Mouse (Mus musculus) layer of hippocampus, postnatal 25 days (tissue): ENCODE results near the gene Itgb4. TPM values are rescaled to one million over a fixed set of nuclear protein-coding genes. Genes with fewer than 3 reads are reported as not detected.
A peak's percentile ranks its signal among the peaks of the same experiment; 100 is the strongest.

Experiments
- DNase-seq, 2 experiments: peaks; one replicate each; pipeline ENCODE4 v3.0.0; 2022; ENCODE audit warnings: mixed read lengths in 2 of 2, low spot score in 1 of 2; ENCODE audit errors: extremely low spot score in 1 of 2
- total RNA-seq, 2 experiments: library from RNA; stranded (reverse); gene quantifications; 2 replicates each; pipeline ENCODE4 v1.2.3; 2021

Gene Itgb4
- total RNA-seq, 2 experiments from 2014 or later, result 5.2 to 6.5 TPM

DNA sequence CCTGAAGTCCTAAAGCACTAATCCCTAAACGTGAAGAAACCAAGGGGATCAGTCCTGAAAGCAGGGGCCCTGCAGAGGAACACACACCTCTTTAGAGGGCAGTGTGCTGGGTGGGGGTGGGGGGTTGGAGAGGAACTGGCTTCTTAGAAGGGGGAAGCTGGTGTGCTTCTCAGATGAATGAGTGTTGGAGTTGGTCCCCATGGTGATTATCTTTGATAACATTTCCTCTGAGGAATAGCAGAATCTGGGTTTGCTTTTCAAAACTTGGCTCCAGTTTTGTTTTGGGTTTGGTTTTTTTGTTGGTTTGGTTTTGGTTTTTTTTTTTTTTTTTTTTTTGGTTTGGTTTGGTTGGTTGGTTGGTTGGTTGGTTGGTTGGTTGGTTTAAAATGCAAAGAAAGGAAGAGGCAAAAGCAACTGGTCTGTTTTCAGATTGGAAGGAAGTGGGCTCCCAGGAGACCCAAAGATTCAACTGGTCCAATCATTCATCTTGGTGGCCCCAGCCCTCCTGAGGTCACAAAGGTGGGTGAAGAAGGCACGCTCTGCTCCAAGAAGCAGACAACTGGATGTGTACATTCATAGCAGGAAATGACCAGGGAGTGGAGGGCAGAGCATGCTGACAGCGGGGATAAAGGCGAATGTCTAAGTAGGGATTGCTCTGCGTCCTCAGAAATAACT, 5.6 kb upstream of the Itgb4 start:
- DNase-seq, result no peak

DNA sequence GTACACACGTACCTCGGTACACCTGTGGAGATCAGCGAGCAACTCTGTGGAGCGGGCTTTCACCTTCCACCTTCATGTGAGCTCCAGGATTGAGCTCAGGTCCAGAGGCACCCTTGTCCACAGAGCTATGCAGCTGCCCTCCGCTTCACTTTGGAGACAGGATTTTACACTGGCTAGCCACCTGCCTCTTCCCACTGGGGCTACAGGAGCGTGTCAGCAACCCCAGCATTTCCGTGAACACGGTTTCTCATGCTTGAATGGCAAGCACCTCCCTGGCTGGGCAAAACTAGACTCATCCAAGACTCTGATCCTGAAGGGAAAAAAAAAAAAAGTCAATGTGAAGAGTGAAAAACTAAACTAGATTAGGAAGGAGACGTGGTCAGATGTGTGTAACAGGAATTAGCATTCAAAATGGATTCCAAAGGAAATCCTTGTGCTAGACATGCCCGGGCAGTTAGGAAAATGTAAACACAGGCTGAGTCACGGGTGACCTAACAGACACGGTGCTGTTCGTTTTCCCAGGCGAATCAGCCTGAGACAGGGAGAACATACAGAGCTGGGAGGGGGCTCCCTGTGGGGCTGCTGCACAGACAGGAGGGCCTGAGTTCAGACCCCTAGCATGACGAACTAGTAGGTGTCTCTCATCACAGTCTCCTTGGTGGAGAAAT, 4.4 kb upstream of the Itgb4 start:
- no peak for DNase-seq

DNA sequence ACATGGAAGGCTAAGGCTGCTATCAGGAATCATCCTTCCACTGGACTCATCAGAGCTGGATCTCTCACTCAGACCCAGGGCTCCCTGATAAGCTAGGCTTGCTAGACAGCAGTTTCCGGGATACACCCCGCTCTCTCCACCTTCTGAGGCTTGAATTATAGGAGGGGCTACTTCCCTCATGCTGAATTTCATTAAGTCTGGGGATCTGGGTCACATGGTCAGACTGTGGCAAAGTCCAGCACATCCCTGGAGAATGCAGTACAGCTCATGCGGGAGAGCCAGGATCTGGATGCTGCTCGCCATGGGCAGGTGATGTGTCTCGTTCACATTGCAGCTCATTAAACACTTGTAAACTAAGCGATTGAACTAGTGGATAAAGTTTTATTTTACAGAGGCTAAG, 3.5 kb upstream of the Itgb4 start:
- no peak for DNase-seq

DNA sequence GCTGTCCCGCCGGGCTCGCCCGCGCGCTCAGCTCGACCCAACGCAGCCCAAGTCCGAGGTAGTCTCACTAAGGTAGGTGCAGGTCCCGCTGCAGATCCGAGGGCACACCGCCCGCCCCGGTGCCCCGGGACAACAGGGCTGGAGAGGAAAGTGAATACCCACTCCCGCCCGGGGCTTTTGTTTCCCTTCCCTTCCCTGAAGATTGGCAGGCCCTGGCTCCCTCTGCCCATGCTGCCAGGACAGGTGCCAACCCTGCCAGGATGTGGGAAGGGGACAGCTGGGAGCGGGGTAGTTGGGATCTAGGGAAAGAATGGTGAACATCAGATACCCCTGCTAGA, 543 bp downstream of the Itgb4 start:
- DNase-seq, result no peak

DNA sequence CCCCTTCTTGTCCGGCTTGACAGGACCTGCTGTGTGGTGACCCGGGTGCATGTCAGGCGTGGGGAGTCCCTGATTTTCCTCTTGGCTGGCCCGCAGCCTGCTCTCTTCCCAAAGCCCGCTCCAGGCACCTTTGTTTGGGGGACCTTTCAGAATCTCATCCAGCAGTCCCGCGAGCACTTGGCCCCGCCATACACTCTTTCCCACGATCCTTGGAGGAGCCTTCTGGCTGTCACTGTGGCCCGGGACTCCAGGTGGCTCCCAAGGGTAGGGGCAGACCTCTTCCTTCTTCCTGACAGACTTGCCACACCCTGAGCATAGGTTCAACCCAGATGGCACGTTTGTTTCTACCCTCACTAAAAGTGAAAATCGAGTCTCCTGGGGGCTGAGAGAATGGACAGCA, 1.0 kb downstream of the Itgb4 start:
- no peak for DNase-seq

DNA sequence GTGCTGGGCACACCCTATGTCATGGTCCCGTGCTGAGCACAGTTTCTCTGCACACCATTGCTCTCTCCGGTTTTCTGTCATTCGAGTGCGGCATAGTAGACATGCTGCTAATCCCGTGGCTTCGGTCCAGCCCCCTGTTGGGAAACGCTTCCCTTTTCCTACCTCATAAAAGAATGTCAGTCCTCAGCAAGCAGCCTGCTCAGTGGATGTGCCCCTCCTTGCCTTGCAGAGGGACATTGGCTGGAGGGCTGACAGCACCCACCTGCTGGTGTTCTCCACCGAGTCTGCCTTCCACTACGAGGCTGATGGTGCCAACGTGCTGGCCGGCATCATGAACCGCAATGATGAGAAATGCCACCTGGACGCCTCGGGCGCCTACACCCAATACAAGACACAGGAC, 8.0 kb downstream of the Itgb4 start:
- no peak for DNase-seq

DNA sequence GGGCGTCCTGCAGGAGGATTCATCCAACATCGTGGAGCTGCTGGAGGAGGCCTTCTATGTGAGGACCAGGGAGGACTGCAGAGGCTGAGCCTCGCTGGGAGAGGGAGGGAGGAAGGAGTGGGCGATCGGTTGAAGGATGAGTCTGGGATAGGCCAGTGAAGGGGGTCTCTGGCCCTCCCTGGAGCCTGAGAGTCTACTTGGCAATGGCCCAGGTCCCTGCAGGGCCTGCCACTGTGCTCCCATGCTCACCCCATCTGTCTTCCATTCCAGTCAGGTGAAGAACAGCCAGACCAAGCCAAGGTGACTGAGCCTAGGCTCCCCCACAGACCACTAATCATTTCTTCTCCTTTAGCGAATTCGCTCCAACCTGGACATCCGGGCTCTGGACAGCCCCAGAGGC, 8.8 kb downstream of the Itgb4 start:
- DNase-seq, result no peak

DNA sequence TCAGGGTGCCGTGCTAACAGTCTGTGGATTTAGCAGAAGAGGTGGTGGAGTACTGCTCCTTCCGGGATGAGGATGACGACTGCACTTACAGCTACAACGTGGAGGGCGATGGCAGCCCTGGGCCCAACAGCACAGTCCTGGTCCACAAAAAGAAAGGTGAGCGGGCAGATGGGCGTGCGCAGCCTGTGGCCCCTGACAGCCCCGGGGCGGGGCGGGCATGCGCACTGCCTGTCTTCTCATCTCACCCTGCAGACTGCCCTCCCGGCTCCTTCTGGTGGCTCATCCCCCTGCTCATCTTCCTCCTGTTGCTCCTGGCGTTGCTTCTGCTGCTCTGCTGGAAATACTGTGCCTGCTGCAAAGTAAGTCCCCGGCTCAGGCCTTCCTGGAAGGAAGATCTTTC, 15.2 kb downstream of the Itgb4 start:
- no peak for DNase-seq

DNA sequence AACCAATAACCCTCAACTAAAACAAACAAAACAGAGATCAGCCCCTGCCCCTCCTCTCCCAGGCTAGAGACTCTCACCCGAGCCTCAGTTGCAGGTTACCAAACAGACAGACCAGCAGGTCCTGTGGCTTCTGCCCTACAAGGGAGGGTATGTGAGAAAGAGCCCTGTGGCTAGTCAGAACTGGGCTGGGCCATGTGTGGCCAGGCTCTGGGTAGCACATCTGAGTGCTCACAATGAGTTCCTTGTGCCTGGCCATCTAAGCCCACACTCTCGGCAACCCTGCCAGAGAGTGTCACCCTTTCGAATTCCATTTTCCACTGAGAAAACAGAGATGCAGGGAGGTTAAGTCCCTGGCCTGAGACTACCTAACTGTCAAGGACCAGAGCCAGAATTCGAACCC, 17.6 kb downstream of the Itgb4 start:
- DNase-seq, result no peak

DNA sequence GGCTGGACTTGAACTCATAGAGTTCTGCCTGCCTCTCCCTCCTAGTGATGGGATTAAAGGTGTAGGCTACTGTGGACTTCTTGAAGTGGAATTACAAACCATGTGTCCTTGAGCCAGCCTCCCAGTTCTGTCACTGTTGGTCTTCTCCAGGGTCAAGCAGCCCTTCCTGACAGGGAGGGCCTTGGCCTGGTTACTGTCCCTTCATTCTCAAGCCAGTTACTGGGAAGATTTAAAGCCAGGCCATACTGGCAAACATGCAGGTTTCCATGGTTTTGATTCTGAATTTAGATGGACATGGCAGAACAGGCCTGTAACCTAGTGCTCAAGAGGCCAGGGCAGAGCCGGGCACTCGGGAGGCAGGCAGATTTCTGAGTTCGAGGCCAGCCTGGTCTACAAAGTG, 20.7 kb downstream of the Itgb4 start:
- no peak for DNase-seq

DNA sequence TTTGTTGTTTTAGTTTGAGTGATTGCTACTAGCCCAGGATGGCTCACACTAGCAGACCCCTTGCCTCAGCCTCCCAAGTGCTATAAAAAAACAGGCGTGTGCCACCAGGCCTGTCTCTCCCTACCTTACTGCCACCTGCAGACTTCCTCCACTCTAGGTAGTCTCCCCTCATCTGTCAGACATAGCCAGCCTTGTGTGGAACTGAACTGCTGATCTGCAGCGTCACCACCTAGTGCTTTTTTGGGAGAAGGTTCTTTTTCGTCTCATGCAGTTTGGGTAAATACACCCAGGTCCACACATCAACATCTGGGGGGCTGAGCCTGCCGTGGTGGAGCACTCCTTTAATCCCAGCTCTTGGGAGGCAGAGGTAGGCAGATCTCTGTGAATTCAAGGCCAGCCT, 22.5 kb downstream of the Itgb4 start:
- no peak for DNase-seq

DNA sequence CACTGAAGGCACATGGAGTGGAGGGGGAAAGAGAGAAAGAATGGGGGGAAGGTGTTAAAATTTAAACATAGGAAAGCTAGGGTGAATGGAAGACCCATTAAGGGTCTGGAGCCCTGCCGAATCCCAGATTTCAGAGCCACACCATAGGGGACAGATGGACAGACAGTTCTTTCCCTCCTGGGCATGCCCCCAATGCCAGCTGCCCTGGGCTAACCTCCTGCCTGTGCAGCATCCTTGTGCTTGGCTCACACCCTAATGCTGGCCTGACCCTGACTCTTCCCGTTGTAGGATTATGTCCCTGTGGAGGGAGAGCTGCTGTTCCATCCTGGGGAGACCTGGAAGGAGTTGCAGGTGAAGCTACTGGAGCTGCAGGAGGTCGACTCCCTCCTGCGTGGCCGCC, 23.2 kb downstream of the Itgb4 start:
- DNase-seq, result no peak

DNA sequence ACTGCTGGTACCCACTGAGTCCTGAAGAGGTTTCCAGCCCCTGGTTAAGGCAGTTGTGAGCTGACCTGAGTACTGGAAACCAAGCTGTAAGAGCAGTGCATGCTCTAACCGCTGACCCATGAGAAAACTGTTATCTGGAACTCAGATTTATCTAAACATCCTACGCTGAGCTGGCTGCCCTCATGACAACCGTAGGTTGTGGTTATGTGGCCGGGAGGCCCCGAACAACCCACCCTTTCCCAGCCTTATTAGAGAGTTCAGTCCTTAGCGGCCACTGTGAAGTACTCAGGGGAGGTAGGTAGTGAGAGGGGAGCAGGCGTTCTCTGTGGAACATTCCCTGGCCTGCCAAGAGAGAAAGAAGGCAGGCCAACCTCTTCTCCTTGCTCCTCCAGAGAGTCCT, 24.5 kb downstream of the Itgb4 start:
- no peak for DNase-seq

DNA sequence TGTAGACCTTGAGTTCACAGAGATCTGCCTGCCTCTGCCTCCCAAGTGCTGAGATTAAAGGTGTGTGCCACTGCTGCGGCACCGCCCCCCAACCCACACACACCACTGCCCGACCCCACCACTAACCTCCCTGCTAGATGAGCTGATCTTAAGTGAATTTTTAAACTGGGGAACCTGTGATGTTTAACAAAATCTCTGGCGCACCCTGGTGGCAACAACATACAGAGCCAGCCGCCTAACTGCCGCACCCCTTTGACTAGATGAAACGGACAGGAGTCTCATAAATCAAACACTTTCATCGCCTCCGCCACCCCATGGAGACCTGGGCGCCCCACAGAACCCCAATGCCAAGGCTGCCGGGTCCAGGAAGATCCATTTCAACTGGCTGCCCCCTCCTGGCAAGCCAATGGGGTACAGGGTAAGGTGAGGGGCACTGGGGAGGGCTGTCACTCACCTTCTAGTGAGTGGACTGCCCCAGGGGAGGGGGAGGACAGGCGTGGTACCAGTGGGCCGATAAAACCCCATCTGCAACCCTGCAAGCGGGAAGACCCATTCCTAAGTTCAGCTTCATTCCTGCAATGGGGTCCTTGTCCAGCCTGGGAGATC, 25.1 kb downstream of the Itgb4 start:
- peak; percentile 48 to 86 for DNase-seq

DNA sequence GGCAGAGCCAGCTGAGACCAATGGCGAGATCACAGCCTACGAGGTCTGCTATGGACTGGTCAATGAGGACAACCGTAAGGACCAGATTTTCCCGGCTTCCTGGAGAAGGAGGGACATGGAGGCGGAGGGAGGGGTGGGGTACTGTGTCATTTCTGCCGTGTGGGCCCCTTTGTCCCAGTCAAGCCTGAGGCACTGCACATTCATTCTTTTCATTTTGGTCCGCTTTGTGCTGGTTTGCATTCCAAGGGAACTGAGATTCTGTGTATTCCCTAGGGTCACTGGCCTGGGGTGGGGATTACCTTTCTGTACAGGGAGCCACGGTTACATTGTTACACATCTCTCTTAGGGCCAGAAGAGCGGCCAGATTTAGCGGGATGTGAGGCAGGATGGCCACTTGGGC, 26.1 kb downstream of the Itgb4 start:
- DNase-seq, result no peak

DNA sequence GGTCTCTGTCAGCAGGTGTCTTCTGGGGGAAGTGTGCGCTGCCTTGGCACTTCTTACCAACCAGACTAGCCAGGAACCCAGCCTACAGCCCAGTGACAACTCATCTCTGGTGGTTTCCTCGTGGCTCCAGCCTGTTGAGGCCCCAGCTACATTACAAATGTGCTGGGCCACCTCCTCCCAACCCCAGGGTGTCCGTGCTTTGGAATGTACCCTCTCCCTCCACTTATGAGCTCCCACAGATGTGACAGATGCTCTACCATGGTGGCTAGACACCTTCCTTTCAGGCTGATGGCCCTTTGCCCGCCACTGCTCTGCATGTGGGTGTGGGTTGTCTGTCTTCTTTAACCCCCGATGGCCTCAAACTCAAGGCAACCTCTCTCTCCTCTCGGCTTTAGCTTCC, 27.2 kb downstream of the Itgb4 start:
- DNase-seq, result no peak

DNA sequence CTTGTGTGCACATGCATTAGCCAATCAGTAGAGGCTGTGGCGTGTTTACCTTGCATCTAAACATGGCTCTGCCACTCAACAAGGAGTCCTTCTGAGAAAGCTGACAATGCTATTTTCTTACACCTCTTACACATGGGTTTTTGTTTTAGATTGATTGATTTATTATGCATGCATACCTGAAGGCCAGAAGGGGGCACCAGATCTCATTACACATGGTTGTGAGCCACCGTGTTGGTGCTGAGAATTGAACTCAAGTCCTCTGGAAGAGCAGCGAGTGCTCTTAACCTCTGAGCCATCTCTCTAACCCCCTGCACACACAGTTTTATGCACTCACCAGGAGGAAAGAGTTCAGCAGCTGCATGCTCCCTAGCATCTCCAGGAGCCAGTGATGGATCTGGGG, 28.4 kb downstream of the Itgb4 start:
- no peak for DNase-seq

DNA sequence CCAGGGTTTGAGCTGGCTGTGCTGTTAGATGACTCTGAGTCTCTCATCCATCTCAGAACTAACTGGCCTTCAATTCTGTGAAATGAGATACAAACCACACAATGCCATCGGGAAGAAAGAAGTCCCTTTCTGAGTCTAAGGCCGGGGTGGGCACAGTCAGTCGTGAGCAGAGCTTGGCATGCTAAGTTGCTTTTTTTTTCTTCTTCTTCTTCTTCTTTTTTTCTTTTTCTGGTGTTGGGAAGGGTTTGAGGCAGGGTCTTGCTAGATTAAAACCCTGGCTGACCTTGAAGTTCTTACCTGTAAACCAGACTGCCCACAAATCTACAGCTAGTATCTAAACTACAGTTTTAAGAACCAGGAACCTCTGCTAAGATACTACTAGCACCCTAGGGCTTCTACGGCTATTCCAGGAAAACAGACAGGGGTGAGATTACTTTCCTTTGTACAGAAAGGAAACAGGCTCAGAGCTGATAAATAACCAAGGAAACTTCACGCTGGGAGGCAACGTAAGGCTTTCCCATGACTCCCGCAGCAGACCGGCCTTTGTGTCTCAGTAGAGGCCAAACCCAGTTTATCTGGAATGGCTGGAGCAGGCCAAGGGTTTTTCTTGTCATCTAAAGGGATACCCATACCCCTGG, 29.8 kb downstream of the Itgb4 start:
- no peak for DNase-seq

DNA sequence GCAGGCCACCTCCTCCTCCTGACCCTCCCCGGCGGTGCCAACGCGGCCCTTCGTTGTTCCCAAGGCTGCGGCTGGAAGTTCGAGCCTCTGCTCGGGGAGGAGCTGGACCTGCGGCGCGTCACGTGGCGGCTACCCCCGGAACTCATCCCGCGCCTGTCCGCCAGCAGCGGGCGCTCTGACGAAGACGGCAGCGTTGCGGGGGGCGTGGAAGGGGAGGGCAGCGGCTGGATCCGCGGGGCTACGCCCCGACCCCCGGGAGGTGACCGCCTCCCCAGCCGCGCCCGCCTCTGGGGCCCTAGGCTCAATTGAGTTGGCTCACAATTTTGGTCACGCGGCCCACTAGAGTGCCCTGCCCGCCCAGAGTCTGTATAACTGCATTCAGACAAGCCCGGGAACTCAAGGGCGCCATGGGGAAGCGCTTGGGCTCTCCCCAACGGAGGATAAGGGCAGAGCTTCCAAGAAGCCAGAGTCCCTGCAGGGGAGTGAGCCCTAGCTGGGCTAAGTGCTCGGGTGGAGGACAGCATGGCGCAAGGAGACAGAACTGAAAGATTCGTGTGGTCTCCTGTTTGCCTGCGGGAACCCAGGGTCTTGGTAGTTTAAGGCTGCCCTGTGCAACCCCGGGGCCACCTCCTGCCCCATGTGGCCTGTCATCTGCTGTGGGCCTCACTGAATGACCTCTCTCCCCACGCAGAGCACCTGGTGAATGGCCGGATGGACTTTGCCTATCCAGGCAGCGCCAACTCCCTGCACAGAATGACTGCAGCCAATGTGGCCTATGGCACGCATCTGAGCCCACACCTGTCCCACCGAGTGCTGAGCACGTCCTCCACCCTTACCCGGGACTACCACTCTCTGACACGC, 30.6 kb downstream of the Itgb4 start:
- peak; percentile 40 to 53 for DNase-seq

DNA sequence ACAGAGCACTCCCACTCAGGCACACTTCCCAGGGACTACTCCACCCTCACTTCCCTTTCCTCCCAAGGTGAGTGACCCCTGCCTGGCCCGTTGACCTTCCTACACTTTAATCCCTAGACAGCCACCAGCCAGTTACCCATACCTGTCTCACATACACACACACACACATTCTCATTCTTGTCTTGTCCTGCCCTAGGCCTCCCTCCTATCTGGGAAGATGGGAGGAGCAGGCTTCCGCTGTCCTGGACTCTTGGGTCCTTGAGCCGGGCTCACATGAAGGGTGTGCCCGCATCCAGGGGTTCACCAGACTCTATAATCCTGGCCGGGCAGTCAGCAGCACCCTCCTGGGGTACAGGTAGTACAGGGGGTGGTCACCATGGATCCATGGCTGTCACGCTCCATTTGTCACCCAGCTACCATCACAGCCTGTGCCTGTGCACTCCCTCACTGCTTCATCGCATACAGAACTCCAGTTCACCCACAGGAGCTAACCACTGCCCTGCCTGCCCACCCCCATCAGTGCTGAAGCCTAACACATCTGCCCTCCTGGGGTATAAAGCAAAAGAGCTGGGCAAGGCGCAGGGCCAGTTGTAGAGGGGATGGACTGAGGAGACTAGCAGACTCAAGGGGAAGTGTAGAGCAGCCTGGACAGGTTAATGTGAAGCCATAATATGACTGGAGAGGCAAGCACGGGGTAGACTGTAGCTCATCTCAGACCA, 31.4 kb downstream of the Itgb4 start:
- no peak for DNase-seq
